Mouse (Mus musculus) cerebellum, adult 9-10 months (tissue): ENCODE results near the gene Gm49369.
"Not testable (repeated sequence)": the region's sequence is repeated elsewhere in the genome, so short reads cannot be mapped to it uniquely, and the experiment has no call there.

Experiments used
- DNase-seq: peaks from one replicate; pipeline ENCODE4 v3.0.0; 2022

The Gm49369 gene

GRCm38 (mm10) chr7:142326714-142327445 lies 55.6 kb downstream of the Gm49369 start:
- no peak for DNase-seq

- no peak for DNase-seq
Measured at GRCm38 (mm10) chr7:142323396-142324117, 58.9 kb downstream of the Gm49369 start.

GRCm38 (mm10) chr7:142322641-142323040 lies 59.8 kb downstream of the Gm49369 start:
- DNase-seq, result no peak

GRCm38 (mm10) chr7:142321637-142322306 lies 60.7 kb downstream of the Gm49369 start:
- not testable (repeated sequence) for DNase-seq
